Mouse (Mus musculus) adipocyte (in vitro differentiated cells): ENCODE measurements around the gene St5.

Source experiments
- DNase-seq: peaks from one replicate; pipeline ENCODE4 v3.0.0-alpha.2; 2016; ENCODE audit warnings: low spot score

St5 gene

DNA sequence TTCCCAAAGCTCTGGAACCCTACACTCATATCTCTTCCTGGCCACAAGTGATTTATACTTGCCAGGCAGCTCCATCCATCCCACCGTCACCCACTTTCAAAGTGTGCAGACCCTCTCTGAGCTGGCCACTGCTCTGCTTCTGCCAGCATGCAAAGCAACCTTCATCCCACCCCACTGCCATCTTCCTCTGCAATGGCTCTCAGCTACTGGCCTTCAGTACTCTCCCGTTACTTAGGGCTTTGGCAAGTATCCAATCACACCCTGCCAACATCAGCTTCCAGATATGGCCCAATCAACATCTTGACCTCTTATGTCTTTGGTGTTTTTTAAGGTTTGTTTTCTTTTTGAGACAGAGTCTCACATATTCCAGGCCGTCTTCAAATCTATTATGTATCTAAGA lies 225.5 kb downstream of the St5 start:
- DNase-seq = no peak
